Mouse (Mus musculus) left cerebral cortex, postnatal 10 days (tissue): ENCODE data around the gene Nfatc2. TPM values are rescaled to one million over a fixed set of nuclear protein-coding genes. Genes with fewer than 3 reads are reported as not detected.

Experiments
- DNase-seq, 2 experiments: peaks; one replicate each; pipeline ENCODE4 v3.0.0; 2021 to 2022; ENCODE audit warnings: low spot score in 2 of 2, mixed read lengths in 1 of 2; ENCODE audit errors: extremely low spot score in 1 of 2
- intact Hi-C: fragments of 180-260 bp; cut with DNase I; formaldehyde crosslinking; loops from one replicate; pipeline ENCODE4 v1.15.1; 2025
- total RNA-seq, 2 experiments: library from RNA; stranded (reverse); gene quantifications; 2 replicates each; pipeline ENCODE4 v1.2.3; 2021

The Nfatc2 gene
- total RNA-seq, 2 experiments from 2014 or later: 14.4 to 17.4 TPM

DNA sequence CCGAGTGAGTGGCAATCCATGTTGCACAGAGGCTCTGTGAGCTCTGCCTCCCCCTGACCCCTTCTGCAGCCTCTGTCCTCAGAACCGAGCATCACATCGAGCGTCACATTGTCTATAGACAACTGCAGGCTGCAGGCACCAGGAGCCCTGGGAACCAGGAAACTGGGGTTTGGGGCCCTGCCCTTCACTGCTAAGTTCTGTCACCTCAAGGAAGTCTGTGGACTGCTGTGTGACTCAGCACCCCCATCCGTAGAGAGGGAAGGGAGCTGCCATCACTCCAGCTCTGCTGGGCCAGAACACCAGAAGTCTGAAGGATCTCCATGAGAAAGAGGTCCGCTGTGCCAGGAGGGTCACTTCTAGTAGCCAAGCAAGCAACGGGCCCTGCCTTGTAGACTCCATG, 84.7 kb downstream of the Nfatc2 start:
- intact Hi-C loops: no loop called here

DNA sequence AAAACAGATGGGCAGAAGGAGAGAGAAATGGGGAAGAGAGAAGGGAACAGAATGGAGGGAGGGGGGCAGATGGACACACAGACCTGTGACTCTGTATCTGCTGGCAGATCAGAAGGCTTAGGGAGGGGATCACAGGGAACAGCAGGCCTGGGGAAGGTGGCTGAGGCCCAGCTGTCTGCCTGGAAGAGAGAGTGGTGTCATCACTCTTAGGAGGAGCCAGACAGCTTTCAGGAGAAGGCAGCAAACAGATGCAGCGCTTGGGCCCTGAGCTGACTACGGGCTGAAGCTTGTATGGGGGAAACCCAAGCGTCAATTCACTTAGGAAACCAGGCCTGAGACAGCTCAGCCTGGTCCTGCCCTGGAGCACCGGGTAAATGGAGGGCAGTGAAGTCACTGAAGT, 86.0 kb downstream of the Nfatc2 start:
- no peak for DNase-seq
- intact Hi-C loops: no loop called here

More for the DNA sequence above, 84.7 kb downstream of the Nfatc2 start:
- DNase-seq: no peak

DNA sequence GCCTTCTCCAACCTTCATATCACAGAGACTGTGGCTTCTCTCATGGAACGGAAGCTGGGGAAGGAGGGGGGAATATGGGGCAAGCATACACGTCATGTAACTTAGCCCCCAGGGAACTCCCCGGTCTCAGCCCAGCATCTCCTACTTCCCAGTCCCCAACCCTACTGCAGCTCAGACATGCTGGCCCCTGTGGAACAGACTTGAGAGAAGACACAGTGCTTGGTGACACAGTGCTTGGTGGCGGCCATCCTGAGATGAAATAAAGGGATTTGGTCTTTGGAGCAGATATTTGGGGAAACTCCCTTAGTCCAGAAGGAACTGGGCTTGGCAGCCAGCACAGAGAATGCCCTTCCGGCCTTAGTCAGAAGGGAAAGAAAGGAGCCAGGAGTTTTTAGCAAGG, 87.3 kb downstream of the Nfatc2 start:
- intact Hi-C loops: no loop called here
- DNase-seq: no peak

DNA sequence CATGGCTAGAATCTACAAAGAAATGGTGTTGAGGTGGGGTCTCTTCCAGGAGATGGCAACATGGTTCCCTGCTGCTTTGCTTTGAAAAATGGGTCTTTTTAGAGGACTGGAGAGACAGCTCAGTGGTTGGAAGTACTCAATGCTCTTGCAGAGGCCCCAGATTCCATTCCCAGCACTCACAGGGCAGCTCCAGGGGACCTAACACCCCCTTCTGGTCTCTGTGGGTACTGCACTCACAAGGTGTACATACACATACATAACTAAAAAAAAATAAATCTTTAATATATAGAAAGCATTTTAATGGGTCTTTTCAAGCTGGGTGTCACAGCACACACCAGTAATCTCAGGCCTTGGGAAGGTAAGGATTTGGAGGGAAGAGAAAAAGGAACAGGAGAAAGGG, 89.9 kb downstream of the Nfatc2 start:
- no peak for DNase-seq
- intact Hi-C loops: no loop called here

DNA sequence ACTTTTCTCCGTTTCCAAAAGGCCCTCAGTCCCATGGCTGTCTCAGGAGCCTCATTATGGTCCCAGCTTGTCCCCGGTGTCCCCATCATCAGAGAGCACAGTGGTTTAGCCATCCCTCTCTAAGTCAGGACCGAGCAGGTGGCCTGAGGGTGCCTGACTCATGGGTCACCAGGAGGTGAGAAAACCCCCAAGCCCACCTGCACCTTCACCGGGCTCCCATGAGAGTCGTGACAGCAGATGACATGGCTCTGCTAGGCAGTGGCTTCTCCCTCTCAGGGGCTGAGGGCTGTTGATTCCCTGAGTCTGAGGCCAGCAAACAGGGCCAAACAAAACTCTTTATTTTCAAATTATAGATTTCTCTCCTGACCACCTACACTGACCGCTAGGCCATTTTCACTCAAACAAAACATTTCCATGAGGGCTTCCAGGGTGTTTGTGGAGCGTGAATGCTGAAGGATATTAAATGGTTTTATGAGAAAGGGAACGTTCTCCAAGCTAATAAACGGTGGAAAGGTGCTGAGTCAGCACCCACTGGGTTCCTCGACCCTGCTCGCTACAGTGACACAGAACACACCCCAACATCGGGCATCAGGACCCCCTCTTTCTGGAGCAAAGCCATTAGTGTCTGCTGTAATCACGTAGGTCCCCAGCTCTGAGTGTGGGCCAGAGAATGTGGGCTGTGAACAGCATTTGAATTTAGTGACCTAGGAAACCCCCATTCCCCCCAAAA, 92.8 kb downstream of the Nfatc2 start:
- intact Hi-C loops: no loop called here

DNA sequence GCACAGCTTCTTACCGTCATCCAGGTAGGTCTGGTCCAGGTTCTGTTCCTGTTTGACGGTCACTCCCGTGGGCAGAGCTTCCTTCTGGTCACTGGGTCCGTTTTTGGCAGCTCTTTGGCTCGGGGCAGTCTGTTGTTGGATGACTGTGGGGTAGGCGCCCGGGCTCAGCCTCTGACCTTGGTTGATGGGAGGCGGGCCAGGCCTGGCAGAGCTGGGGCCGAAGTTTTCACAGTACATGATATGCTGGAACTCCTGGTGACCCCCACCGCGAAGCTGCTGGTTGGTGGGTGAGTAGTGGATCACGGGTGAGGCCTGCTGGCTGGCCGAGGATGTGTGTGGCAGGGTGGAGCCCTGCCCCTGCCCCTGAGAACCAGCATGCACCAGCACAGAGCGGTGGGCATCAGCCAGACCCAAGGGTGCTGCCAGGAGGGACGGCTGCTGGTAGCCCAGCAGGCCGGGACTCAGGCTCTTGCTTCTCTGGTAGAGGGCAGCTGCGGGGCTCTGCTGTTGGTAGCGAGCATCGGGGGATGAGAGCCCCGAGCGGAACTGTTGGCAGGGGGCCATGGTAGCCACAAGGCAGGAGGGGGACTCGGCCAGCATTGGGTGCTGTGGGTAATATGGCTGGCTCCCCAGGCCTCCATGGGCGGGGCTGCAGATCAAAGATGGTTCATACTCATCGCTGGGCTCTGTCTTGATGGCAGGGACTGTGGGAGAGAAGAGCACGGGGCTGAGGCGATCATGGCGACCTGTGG, 96.8 kb downstream of the Nfatc2 start:
- peak in 1 of 2 experiments; percentile 51 for DNase-seq
- intact Hi-C loops: no loop called here

More for the DNA sequence above, 92.8 kb downstream of the Nfatc2 start:
- no peak for DNase-seq

DNA sequence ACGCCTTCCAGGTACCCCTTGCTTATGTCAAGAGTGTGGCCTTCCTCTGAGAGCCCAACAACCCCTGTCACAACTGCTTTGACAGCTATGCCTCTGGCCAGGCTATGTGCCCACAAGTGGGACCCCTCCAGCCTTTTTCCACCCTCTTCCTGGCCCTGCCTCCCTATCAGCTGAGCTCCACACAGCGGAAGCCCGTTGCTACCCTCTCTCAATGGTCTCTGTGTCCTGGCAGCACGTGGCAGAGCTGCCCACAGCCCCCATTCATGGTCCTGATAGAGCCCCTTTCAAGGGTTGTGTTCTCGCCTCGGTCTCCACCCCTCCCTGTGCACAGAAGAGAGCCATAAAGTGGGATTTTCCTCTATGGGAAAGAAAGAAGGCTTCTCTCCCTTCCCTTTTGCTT, 97.7 kb downstream of the Nfatc2 start:
- intact Hi-C loops: no loop called here
- no peak for DNase-seq

DNA sequence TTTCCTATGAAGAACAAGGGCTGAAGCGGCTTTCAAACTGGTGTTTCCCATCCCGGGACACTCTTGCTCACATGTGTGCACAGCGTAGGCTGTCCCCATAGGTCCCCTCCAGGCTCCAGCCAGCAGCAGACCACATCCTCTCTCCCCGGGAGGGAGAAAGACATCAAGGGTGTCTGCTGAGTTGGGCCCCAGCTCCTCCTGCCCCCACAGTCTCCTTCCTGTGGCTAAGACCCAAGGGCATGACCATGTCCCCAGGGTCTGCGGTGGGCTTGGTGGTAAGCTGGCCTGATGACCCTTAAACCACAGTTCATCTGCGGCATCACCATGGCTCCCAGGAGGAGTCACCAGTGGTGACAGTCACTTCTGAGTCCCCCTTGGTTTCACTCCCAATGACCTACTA, 100.7 kb downstream of the Nfatc2 start:
- intact Hi-C loops: no loop called here
- DNase-seq: no peak

DNA sequence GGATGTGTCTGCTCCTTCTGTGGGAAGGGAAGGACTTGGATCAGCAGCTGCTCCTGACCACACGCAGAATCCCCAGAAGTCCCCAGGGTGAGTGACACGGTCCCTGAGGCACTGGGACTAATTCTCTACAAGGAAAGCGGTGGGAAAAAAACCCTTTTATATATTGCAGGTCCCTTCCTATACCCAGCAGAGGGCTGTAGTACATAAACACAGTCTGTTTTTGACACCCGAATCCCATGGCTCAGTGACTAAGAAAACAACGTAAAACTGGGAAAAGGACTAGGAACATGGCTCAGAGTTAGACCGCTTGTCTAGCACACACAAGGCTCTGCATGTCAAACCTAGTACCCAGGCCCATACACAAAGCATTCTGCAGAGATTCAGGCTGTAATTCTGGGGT, 101.2 kb downstream of the Nfatc2 start:
- intact Hi-C loops: no loop called here
- DNase-seq: no peak

DNA sequence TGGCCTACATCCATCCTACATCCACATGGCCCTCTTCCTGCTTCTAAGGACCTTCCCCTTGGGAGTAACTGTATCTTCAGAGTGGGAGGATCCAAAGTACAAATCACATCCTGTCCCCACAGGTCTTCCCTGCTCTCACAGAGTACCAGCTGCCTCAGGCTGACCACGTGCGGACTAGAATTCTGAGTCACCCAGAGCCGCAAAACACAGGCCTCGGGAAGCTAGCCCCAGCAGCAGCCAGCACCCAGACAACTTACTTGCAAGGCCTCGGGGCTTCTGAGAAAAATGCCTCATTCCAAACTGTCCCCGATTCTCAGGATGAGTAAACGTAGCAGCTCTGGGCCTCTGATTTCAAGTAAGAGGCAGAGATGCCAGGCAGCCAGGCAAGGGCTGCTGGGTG, 109.7 kb downstream of the Nfatc2 start:
- no peak for DNase-seq
- intact Hi-C loops: no loop called here

DNA sequence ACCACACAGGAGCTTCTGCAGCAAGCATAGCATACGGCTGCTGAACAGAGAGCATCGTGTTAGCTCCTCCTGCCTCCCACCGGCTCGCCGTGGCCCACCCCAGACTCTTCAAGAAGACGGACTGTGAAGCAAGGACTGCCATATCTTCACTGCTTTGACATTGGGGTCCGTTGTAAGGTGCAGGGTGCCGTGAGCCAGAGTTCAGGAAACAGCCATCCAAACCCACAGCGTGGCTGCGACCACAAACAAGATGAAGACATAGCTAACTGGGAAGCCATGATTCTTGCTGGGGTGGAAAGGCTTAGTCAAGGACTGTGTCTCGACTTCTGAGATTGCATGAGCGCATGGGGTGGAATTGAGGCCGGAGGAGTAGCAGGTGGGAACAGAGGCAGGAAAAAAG, 111.5 kb downstream of the Nfatc2 start:
- intact Hi-C loops: no loop called here
- no peak for DNase-seq

DNA sequence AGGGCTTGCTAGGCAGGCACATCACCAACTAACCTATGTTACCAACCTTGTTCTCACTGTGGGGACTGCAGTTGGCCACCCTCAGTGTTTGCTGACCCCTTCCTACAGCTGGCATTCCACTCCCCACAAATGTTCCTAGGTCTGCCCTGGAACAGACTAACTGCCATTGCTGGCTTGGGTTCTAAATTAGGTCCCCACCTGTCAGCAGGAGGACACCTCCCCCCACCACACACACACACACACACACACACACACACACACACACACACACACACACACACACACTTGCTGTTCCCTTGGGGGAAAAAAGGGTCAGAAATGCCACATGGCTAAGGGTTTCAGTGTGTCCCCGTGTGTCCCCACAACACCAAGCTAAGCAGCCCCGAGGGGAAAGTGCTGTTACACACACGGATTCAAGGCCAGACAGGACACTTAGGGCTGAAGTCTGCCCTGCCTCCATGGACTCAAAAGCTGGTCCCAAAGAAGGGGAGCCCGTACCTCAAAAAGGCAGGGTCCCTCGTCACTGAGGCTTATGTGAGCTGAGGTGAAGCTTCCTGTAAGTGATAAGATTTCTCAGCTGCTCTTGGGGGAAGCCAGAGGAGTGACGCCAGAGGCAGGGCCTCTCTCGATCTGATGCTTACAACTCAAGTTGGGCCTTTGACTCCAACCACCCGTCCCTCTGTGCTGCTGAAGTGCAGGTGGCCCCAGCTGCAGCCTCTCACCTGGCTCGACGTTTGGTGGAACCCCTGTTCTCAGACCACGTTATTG, 113.1 kb downstream of the Nfatc2 start:
- intact Hi-C loops: no loop called here
- DNase-seq: no peak

DNA sequence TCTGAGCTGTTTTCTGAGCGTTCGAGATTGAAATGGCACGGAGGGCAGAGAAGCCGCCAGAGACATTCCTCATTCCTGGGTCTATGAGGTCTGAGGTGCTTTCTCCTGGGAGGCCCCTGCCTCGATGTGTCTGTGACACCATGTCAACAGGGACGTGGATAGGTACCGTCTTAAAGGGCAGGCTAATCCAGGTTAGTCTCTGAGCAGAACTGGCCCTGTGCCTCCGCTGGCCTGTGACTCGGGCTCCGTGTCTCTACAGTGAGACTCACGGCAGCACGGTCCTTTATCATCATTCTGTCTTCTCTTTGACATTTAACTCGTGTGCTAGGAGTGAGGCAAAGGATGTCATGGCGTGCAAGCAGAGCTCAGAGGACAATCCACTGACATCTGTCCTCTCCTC, 120.3 kb downstream of the Nfatc2 start:
- intact Hi-C loops: no loop called here

DNA sequence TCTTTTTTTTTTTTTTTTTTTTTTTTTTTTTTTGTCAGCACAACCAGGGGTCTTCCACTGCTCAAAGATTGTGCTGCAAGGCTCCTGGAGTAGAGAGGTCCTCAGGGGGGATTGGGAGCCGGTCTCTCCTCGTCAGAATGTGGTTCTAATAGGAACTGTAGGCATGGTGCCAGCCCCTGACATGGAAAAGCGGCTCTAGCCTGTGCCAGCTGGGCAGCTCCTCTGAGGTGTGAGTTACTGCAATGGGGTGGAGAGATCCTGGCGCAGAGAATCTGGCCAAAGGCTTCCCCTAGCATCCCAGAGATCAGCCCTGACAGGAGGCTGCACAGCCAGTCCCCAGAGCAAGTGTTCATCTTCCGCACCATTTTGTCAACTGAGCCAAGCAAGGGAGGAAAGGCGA, 120.8 kb downstream of the Nfatc2 start:
- peak in 1 of 2 experiments; percentile 57 for DNase-seq
- intact Hi-C loops: no loop called here

More for the DNA sequence above, 120.3 kb downstream of the Nfatc2 start:
- DNase-seq: no peak

DNA sequence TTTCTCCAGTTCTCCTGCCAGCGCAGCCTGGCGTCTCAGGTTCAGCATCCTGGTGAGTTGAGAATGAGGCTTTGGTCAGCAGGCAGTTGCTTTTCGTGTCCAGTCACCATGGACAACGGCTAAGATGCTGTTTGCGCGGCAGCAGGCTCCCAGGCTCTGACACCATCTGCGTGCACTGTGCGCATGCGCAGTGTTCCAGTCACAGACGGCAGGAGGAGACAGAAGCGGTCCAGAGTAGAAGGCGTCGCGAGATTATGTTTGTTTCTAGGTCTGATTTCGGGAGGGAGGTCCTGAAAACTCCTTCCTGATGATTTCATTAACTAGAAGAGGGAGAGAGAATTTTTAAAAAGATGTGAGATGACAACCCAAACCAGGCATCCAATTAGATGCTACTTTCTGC, 121.5 kb downstream of the Nfatc2 start:
- intact Hi-C loops: no loop called here
- DNase-seq: peak; percentile 79 to 85

DNA sequence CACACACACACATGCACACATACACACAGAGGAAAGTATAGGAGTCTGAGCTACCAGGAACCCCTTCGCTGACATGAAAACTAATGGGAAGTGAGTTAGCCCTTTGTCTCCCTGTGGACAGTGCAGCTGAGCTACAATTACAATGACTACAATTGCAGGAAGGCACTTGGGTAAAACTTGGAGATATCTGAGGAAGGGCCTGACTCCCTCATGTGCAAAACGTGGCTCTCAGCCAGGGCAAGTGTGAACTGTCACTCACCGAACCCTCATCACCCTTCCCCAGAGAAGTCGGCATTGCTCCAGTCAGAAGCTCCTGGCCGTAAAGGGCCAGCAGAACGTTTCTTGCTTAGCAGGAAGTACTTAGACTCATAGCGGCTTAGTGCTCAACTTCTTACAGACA, 123.0 kb downstream of the Nfatc2 start:
- peak in 1 of 2 experiments; percentile 51 for DNase-seq
- intact Hi-C loops: no loop called here

DNA sequence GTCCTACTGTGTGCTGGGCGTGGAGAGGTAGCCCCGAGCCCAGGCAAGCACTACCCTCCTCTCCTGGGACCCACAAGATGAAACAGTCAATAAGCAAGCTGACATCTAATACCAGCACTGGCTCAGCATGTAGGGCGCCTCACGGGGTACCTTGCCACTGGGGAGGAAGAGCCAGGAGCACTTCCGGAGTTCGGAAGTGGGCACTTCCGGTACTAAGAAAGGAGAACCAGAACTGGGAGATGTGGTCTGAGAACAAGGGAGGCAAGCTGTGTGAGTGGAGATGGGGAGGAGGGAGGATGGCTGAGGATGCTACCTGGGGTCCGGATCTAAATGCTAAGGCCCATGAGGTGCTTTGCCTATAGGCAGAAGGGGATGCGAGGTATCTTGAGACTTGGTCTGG, 128.0 kb downstream of the Nfatc2 start:
- intact Hi-C loops: no loop called here
- no peak for DNase-seq

DNA sequence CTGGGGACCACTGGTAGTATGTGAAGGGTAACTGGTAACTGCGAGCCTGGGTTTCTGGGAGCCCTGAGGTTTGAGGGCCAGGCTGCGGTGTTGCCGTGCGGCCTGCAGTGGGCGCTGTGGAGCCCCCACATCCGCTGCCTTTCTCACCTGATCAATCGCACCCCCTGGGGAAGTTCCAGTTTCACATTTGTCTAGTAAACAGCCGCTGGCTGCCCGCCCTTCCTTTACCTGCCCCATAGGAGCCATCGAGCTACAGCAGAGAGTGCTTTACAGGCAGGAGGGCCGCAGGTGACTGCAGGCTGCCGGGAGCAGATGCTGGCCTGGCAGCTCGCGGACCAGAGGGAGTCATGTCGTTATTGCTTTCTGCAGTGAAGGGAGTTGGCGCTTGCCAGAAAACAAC, 128.6 kb downstream of the Nfatc2 start:
- DNase-seq: peak in 1 of 2 experiments; percentile 59
- intact Hi-C loops: no loop called here

DNA sequence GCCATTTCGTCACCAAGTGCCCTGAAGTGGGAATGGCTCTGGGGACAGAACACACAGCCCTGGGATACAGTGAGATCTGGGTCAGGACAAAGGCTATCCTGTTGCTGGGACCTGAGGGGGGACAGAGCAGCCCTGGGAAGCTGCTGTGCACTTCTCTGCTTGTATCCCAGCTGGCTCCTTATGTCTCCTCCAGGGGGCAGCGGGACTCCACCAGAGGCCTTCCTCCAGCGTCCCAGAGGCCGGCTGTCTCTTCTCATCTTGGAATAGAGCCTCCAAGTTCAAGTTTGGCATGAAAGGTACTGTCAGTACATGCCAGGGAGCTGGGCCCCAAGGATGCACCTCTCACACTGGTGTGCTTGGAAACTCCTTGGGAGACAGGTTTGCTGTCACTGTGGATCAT, 132.4 kb downstream of the Nfatc2 start:
- peak; percentile 62 to 83 for DNase-seq
- intact Hi-C loops: loop anchor here (1.0 kb wide), 1 partner anchor 159 kb away; no protein-coding TSS in a partner anchor

DNA sequence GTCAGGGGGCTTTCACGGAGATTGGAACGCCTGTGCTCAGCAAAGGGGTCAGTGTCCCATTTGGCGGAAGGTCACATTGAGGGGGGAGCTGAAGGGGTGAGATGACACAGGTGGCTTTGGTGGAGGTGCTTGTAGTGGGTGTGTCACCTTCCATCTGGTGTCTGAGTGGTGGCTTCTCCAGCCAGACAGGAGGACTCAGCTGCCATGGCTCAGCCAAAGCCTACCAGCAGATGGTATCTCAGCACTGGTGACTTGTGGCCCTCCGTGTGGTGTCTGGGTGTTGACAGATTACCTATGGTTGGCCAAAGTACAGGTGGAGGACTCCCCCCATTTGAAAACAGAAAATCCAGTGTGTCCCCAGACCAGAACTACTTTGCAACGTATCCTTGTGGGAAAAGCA, 134.3 kb downstream of the Nfatc2 start:
- DNase-seq: no peak
- intact Hi-C loops: no loop called here
